Mouse (Mus musculus) T-helper 17 cell (primary cell): Measurements from ENCODE around the gene Fam13a.

Experiments used
- in situ Hi-C, 2 experiments: fragments of 300-600 bp; cut with MboI, MseI; formaldehyde crosslinking; loops; 1 replicate in 1 of 2; 2 replicates in 1 of 2; pipeline ENCODE4 v1.15.1; 2025; ENCODE audit warnings: high pct_unique_total_duplicates in 2 of 2

The Fam13a gene

DNA sequence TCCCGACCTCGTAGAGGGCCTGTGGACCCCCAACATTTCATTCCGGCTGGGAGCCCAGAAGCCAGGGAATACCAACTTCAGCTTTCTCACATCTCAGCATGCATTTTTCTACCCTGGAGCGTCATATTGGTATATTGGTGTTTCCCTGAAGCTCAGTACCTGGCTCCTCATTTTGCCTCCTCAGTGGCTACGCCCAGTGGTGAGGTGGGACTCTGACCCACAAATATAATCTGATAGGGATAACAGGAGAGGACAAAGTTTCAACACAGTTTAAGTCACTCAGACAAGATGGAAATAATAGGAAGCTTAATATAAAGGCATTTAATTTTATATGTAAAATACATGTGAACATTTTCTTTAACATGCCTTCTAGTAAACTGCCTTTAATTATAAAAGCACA is 19.7 kb downstream of the Fam13a start:
- in situ Hi-C loops: loop anchor here in 1 of 2 experiments (10.0 kb wide), 1 partner anchor 160 kb away; no protein-coding TSS in a partner anchor

DNA sequence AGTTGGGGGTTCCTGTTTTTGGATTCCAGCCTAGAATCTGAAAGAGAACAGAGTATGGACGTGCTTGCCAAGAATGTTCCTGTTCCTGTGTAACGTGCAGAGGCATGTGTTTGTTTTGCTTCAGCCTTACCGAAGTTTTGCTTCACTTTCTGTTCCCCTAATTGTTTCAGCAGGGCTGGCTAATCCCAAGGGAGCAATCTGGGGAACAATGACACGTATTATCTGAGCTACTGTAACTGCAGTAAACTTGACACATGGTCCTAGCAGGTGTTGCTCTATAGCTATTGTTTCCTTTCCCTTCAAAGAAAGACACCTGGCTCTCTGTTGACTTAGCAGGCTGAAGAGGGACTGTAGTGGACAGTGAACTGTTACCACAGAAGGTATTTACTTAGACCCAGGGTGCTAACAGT is 25.3 kb downstream of the Fam13a start:
- in situ Hi-C loops: no loop called here

DNA sequence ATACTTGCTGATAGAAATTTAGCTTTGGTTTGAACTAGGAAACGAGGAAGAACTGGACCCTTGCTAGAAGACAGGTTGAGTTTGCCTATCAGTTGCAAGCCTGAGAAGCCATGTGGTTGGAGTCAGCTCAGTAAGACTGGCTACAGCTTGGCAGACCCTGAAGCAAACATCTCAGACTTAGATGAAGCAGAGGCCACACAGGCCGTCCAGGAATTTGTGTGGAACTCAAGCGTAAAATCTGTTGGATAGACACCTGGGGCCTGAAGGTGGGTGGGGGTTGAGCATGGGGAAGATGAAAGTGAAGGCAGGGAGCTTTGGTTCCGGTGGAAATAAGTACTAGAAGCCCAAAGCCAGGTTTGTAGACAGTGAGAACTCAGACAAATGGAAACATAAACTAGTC is 25.8 kb downstream of the Fam13a start:
- in situ Hi-C loops: no loop called here

DNA sequence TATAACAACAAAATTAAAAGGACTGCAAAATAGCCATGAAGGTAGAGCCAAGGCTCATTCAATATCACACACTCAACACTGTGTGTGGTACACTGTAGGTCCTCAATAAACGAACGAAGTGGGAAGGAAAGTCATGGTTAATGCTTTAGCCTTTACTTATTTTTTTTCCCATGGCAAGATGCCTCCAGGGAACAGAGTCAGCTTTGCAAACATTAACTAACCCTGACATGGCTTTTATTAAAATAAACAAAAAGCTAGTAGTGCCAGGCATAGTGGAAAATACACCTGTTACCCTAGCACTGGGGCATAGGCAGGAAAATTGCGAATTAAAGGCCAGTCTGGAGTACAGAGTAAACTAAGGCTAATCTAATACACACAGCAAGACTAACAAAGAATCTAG is 35.2 kb downstream of the Fam13a start:
- in situ Hi-C loops: no loop called here

DNA sequence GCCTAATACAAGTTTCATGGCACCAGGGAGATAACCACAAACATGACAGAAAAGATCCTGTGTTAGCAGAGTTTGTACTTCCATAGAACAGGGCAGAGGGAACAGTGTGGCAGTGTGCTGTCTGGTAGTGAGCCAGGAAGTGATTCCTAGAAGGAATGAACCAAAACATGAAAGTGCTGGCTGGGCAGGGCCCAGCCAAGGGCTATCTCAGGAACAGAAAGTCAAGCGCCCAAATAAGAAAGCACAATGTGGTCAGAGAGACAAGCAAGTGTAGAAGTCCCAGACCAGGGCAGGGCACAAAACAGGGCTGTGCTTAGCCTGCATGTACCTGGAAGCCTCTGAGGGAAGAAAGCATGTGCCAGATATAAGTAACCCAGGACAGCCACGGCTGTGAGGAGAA is 35.6 kb downstream of the Fam13a start:
- in situ Hi-C loops: no loop called here

DNA sequence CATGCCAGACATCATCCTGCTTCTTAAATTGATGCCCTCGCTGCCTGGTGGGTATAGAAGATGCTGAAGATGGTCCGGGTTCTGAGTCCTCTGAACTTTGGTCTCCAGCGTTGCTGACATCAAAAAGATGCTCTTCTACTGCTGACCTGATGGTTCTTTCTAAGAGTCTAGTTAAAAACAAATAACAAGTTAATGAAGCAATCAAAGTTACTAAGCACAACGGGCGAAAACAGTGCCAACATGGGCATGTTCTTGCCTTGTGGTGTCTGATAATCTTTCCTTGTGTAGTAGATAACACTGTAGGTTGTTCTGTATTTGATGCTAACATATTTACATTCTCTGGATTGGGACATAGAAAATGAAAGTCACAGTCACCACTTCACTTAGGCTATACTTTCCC is 37.2 kb downstream of the Fam13a start:
- in situ Hi-C loops: no loop called here

DNA sequence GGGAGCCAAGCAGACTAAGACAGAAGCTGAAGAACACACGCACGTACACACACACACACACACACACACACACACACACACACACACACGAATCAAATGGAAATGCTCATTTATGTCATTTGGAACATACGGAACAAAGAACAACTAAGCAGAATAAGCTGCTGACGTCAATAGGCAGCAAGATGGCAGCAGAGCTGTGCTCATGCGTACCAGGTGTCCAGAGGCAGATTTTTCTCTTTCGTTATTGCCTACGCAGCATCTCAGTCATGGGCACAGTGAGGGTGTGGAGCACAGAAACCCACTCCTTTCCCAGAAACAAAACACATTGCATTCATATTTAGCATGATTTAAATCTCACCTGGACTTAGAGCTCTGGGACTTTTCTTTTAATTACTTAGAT is 39.2 kb downstream of the Fam13a start:
- in situ Hi-C loops: no loop called here

DNA sequence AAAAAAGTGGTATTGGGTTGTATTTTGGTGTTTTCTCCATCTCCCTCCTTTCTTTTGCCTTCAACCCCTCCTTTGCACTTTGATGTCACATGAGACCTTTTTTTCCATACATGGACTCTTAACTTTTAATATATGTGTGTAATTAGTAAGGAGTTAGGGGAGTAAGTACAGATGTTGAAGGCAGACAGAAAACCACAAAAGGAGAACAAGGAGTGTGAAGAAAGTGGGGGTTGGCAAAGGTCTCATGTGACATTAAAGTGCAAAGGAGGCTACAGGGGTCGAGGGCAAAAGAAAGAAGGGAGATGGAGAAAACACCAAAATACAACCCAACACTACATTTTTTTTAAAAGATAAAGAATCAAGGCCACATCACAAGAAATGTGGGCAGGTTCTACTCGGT is 49.1 kb downstream of the Fam13a start:
- in situ Hi-C loops: no loop called here

DNA sequence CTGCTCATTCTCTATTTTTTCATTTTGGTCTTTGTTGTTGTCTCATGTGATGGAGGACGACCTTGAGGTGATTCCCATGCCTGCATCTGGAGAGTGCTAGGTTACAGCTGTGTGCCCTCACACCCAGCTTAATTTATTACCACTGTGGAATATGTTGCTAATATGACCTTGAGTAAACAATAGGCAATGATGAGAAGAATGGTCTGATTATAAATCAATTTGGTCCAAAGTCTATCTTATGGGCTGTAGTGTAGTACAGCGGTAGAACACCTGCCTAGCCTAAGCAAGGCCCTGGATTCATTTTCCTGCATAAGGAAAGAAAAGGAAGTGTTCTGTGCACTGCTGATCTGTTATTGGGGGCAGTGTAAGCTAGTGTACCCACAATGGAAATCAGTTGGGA is 49.9 kb downstream of the Fam13a start:
- in situ Hi-C loops: no loop called here

DNA sequence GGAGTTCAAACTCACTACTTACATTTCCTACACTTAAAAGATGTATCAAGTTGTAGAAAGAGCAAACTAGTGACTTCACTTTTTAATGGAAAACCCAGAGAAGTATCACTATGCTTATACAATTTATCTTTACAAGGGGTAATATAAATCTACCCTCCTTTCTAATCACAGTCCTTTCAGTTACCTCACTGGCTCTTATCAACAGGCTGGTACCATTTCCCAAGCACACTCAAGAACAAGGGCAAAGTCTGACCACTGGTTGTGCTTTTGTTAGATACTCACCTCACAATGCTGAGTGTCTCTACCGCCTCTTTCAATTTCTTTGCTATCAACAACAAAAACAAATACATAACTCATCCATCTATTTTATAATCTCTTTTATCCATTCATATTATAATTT is 51.5 kb downstream of the Fam13a start:
- in situ Hi-C loops: no loop called here

DNA sequence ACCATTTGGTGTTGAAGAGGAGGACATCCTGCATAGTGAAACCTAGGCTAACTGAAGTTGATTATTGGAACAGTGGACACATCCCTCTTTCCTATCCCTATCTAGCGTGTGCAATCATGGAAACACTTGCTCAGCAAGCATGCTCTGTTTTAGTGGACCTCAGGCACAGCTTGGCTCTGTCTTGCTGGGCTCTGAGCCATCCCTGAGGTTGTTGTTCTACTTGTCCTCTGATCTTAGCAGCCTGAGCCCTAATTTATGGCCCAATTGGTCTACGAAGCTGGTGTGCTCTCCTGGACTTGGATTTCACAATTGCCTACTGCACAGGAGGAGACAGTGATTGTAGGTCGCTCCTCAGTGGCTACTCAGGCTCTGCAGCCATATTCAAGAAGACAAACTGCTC is 56.1 kb downstream of the Fam13a start:
- in situ Hi-C loops: no loop called here

DNA sequence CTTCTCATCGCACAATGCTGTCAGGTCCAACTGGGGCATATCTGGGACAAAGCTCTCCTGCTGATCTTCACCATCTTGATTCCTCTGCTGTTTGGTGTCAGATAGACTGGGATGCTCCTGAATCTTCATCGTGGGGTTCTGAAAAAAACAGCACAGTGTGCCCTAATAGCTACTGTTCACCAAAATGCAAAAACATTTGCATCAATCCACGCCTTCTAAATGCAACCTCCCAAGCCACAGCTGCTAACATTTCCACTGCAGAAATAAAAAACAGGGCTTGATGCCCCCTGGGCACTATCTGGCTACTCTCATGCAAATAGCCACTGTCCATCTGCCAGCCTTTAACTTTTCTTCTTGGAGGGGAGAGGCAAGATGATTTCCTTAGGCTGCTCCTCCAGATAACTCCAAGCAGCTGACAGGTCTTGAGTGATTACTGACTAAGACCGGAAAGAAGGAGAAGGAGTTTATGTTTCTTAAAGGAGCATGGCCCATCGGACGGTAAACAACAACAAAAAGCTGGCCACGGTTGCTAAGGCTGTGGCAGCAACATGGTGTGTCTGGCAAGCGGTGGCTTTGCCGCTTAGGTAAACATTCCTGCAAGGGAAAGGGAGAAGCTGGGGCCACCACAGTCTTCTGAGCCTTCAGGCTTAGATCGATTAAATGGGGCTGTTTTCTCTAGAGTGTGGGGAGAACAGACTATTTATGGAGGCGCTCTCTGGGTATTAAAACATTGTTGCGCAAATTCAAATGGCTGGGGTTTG is 59.1 kb downstream of the Fam13a start:
- in situ Hi-C loops: no loop called here

DNA sequence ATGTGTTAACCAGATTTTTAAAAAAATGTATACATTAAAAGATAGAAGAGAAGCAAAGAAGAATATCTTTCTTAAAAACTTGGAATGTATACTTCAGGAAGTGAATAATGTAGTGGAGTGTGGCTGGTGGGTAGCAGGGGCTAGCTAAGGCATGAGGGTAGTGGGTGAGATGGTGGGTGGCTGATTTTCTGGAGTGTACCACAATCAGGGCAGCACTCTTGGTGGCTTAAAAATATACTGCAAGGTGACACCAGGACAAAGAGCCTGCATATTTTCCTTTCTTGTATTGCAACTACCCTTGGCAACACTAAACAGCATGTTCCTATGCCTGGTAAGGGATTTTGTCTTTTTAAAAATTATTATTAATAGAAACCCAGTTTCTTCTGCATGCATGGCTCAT is 59.8 kb downstream of the Fam13a start:
- in situ Hi-C loops: no loop called here

DNA sequence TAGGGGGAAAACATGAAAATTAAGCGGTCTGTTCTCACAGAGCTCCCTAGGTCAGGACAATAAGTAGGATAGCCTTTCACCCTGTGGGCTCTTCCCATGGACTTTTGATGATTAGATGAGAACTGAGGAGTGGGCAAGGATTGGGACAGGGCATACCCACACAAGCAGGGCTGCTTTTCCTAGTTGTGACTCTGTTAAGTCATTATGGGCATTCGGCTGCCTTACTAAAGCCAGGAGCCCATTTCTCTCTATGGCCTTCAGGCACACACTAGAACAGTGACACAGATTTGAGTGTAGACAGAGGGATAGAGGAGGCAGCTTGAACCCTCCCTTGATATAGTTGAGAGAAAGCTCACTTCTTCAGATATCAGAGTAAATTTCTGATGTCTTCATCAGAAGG is 60.3 kb downstream of the Fam13a start:
- in situ Hi-C loops: no loop called here

DNA sequence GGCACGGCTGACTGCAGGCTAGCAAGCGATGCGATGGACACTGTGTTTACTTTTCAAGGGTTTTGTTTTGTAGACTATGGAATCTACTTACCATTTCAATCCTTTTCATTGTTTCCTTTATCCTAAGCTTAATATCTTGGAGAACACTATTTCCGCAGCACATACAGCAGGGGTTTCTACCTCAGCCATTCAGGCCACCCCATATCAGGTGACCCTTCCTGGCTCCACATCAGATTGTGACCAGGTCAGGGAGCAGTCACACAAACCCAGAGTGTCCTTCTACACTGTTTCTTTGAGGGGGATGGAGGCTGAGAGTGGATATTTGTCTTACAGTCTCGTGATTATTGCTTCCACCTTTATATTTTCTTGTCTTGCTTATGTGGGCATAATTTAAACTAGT is 61.7 kb downstream of the Fam13a start:
- in situ Hi-C loops: no loop called here

DNA sequence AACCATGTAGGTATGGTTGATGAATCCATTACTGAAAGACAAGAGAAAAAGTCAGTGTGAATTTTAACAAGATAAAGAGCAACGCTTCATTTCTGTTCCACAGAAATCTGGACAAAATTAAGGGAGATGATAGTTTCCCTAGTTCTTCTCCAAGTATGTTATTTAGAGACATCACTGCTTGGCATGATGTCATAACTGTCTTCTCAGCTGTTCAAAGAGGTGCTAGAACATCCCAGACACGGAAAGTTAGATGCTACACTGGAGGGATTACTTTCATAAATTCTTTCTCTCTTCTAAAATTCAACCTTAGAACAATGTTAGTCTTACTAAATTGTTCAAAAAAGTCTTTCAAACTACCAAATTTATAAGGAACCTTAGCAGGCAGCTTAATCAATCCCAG is 63.8 kb downstream of the Fam13a start:
- in situ Hi-C loops: no loop called here

DNA sequence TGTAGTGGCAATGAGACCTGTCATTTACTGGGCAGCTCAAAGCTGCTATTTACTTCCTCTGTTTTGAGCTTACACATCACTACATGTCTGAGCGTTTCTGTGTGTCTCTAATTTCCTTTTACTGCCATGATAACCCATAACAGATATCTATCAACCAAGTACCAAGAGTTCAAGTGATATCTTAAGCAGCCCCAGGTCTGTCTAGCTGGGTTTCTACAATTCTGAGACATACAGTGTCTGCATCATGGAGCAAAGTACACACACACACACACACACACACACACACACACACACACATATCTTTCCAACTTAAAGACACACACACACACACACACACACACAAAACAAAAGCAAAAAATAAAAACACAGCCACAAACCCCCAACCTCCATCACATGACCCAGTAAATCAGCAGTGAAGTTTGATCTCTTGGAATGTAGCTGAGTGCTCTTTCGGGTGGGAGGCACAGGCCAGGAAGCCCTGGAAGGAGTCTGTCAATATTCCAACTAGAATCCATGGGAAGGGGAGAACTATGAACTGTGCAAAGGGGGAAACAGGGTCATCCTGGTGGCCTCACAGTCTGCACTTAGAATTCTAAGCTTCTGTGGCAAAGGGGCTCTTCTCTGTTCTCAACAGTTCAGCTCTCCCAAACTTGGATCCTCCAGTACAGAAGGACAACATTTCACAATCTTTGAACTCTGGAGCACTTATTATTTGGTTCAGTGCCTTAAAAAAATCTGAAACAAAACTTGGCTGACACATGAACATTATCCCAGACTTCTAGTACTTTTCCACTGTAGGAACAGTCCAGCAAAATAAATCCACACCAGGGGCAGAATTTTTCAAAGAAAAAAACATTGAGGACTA is 73.0 kb downstream of the Fam13a start:
- in situ Hi-C loops: no loop called here

DNA sequence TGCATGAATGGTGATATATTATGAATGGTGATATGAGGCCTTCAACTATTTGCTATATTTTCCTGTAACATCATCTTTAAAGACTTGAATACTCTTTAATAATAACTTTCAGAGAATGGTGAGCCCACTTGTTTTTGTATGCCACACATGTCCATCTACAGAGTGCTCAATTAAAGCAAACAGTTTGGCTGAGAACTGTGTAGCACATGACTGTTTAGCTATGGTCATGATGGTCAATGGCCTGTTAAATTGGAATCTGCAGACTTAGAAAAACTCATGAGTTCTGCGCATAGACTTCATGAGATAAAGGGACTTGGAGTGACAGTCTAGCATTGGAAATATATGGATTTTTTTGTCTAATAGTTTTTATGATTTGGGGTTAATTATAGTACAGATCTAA is 73.9 kb downstream of the Fam13a start:
- in situ Hi-C loops: no loop called here

DNA sequence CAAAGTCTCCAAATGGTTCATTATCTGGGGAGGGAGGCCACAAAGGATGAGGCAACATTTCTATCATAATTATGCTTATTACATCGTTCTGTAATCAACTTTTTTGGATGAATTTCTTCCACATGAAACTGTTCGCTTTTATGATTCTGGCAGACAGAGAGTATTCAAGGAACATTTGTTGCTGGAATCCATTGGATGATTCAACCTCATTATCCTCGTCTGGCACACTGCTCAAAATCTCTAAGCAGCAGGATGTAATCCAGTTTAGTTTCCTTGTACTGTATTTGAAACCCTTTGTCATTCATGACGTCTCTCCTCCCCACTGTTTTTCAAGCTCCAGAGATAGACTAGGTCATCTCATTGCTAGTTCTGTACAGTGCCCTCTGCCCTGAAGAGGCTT is 77.5 kb downstream of the Fam13a start:
- in situ Hi-C loops: no loop called here

DNA sequence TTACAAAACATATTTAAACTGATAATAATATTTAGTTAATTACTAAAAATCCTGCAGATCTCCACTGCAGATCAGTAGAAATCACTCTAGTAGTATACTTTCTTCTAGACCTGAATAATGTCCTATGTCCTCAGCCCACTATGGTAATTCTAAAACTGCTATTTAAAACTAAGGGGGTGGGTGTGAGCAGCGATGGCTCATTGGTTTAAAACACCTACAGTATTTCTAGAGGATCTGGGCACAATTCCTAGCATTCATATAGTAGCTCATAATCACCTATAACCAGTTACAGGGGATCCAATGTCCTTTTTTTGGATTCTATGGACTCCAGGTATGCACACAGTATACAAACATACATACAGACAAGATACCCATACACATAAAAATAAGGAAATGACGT is 78.1 kb downstream of the Fam13a start:
- in situ Hi-C loops: no loop called here

DNA sequence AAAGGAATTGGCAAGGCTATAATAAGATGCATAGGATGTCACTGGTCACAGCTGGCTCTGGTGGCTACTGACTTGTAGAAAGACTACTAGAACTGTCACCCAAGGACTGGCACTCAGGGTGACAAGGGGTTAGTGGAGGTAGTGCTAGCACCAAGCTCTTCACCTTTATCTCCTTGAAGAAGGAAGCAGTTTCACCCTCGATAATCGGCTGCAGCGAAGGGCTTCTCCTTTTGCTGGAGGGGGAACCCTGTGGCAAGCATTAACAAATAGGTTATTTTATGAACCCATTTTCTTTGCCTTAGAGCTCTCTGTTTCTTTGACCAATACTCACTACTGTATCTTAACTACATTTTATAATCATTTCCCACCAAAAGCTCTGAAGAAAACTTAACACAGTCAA is 80.4 kb downstream of the Fam13a start:
- in situ Hi-C loops: no loop called here

DNA sequence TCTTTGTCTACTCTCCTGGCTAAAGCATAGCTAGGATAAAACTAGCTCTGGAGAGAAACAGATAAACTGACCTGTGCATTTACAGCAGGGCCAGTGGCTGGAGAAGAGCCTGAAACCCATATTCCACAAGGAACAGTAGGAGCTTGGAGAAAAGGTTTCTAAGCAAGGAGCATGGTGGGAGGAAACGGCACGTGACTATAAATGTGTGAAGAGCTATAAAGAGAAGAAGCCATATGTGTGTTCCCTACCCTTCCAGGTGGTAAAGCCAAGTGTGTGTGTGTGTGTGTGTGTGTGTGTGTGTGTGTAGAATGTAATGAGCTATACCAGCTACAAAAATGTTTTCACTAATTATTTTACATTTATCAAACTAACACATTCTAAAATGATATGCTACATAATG is 82.1 kb downstream of the Fam13a start:
- in situ Hi-C loops: no loop called here

DNA sequence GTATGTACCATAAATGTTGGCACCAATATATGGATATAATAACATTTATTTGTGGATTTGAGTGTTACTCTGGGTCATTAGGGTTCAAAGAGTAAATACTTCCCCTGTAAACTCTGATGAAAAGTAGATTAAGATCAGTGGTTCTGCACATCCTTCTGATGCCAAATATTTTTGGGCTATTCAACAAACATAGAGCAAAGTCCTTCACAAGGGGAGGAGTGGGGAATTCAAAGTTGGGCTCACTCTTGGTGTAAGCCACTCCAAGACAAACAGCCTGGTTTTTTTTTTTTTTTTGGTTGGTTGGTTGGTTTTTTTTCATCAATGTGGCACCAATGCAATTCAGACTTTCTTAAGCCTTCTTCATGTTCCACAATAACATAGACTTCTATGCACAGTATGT is 86.6 kb downstream of the Fam13a start:
- in situ Hi-C loops: loop anchor here in 1 of 2 experiments (10.0 kb wide), 1 partner anchor 1957 kb away; no protein-coding TSS in a partner anchor
